Mouse (Mus musculus): Measurements from ENCODE around the gene ccdc198. TPM values are rescaled to one million over a fixed set of nuclear protein-coding genes. Genes with fewer than 3 reads are reported as not detected.
"Not testable (repeated sequence)": the region's sequence is repeated elsewhere in the genome, so short reads cannot be mapped to it uniquely, and the experiment has no call there.

Gene ccdc198
- total and polyA plus RNA-seq, 2 experiments from 2014 or later: 0.18 TPM; not detected in 1

DNA sequence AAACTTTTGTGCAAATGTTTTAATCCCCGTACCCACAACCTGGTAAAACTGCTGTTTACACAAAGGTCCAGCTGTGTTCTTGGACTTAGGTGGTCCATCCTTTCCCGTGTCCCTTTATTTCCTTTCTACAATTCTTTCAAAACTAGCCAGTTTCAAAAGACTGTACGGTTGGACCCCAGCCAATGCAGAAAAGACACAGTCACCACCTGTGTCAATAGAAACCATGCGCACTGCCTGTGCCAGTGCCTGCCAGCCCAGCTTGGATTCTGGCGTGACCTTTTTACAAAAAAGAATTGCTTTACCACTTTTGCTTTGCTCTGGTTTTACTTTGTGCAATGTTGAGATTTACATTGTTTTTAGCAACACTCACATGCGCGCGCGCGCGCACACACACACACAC, 18.3 kb downstream of the ccdc198 start:
- TF ChIP-seq CTCF (IDR thresholded peaks at IDR 0.05; ENCODE audit: low read depth): no peak
- H3K4me1 ChIP-seq (ENCODE audit: insufficient read depth, low read length): no peaks in the 10 kb centered on the region
- no peak for ATAC-seq
- H3K4me2 ChIP-seq (ENCODE audit: low read depth, low read length): no peak overlapping the region
- H3K9ac ChIP-seq (replicated peaks; ENCODE audit: low read length): no peak overlapping the region
- WGBS: 75% methylated on average over 11 of the region's 11 CpGs
- H3K27me3 ChIP-seq (ENCODE audit: insufficient read depth, low read length): no peaks in the 10 kb centered on the region
- peak; percentile 54 for DNase-seq (ENCODE audit: low spot score)
- no peaks in the 10 kb centered on the region for H3K9me3 ChIP-seq (ENCODE audit: low read length)
- H3K36me3 ChIP-seq (ENCODE audit: insufficient read depth, low read length): no peaks in the 10 kb centered on the region
- H3K4me3 ChIP-seq (ENCODE audit: low read length): no peak overlapping the region
- H3K27ac ChIP-seq: no peak overlapping the region

DNA sequence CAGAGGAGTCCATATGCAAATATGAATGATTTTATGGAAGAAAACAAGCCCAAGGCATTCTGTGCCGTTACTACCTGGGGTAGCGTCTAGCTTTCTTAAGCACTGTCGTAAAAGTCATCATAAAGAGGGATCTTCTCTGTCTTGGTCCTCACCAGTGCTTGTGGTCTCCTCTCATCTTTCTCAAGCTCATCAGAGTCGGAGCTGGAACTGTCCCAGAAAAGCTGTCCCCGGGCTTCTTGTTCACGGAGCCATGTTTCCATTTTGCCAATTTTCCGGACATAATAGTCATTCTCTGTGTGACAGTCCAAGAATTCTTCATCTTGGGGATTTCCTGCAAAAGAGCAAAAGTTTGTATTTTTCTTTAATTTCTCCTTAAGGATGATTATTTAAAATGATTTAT, 18.8 kb downstream of the ccdc198 start:
- H3K27me3 ChIP-seq (ENCODE audit: insufficient read depth, low read length): no peaks in the 10 kb centered on the region
- 66% methylated on average over 7 of the region's 7 CpGs for WGBS
- no peaks in the 10 kb centered on the region for H3K36me3 ChIP-seq (ENCODE audit: insufficient read depth, low read length)
- H3K4me2 ChIP-seq (ENCODE audit: low read depth, low read length): no peak overlapping the region
- H3K9ac ChIP-seq (replicated peaks; ENCODE audit: low read length): no peak overlapping the region
- no peaks in the 10 kb centered on the region for H3K9me3 ChIP-seq (ENCODE audit: low read length)
- H3K27ac ChIP-seq: no peak overlapping the region
- TF ChIP-seq CTCF (IDR thresholded peaks at IDR 0.05; ENCODE audit: low read depth): no peak
- no peak overlapping the region for H3K4me3 ChIP-seq (ENCODE audit: low read length)
- peak; percentile 12 for DNase-seq (ENCODE audit: low spot score)
- H3K4me1 ChIP-seq (ENCODE audit: insufficient read depth, low read length): no peaks in the 10 kb centered on the region
- ATAC-seq: no peak

DNA sequence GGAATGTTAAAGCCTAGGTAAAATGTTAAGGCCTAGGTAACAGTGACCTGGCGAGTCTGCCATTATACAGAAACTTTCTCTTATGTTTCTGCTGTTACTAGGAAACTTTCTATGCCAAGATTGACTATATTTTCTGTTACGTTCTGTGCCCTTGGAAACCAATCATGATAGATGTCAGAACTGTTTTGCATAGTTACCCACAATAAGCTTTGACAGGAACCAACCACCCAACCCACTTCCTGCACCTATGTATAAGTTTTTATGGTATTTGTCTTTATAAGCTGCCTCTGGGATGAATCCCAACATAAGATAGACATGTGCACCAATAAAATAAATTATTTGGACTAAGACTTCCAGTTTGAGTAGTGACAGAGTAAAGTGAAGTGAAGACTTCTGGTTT, 23.5 kb downstream of the ccdc198 start:
- H3K4me2 ChIP-seq (ENCODE audit: low read depth, low read length): no peak overlapping the region
- H3K9me3 ChIP-seq (ENCODE audit: low read length): no peaks in the 10 kb centered on the region
- H3K36me3 ChIP-seq (ENCODE audit: insufficient read depth, low read length): no peaks in the 10 kb centered on the region
- H3K4me1 ChIP-seq (ENCODE audit: insufficient read depth, low read length): no peaks in the 10 kb centered on the region
- 85% methylated on average over 2 of the region's 2 CpGs for WGBS
- no peak overlapping the region for H3K4me3 ChIP-seq (ENCODE audit: low read length)
- DNase-seq (ENCODE audit: low spot score) (no peak), ATAC-seq (no peak)
- H3K27ac ChIP-seq: no peak overlapping the region
- no peaks in the 10 kb centered on the region for H3K27me3 ChIP-seq (ENCODE audit: insufficient read depth, low read length)
- no peak overlapping the region for H3K9ac ChIP-seq (replicated peaks; ENCODE audit: low read length)
- TF ChIP-seq CTCF (IDR thresholded peaks at IDR 0.05; ENCODE audit: low read depth): no peak

DNA sequence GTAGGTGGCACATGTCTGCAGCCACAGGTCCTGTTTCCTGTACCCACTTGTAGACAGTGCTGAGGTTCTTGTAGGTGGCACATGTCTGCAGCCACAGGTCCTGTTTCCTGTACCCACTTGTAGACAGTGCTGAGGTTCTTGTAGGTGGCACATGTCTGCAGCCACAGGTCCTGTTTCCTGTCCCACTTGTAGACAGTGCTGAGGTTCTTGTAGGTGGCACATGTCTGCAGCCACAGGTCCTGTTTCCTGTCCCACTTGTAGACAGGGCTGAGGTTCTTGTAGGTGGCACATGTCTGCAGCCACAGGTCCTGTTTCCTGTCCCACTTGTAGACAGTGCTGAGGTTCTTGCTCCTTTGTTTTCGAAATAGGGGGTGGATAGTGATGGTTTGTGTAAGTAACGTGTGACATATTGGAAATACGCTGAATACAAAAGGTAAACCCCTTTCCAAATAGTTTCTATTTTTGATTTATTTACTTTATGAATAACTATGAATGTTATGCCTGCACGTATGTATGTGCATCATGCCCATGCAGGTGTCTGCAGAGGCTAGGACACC, 25.7 kb downstream of the ccdc198 start:
- H3K9me3 ChIP-seq (ENCODE audit: low read length); H3K4me2 ChIP-seq (ENCODE audit: low read depth, low read length); H3K36me3 ChIP-seq (ENCODE audit: insufficient read depth, low read length); ATAC-seq; H3K9ac ChIP-seq (replicated peaks; ENCODE audit: low read length); H3K4me3 ChIP-seq (ENCODE audit: low read length); H3K27me3 ChIP-seq (ENCODE audit: insufficient read depth, low read length); H3K27ac ChIP-seq; DNase-seq (ENCODE audit: low spot score); H3K4me1 ChIP-seq (ENCODE audit: insufficient read depth, low read length): not testable (repeated sequence)
- 90% methylated on average over 4 of the region's 4 CpGs for WGBS

DNA sequence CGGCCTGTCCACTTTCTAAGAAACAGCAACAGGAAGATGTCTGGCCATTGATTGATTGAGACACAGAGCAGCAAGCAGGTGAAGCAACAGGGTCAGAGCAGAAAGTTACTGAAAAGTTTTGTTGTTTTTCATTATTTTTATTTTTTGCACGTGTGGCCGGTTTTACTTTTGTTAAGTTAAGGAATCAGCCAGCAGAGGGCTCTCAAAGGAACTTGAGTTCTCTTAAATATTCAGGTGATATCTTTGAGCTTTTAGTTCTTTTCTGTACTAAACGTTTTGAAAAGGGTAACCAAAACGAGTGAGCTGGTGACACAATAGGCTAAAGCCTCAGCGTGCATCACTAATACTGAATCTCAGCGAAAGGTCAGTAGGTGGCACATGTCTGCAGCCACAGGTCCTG, 26.6 kb downstream of the ccdc198 start:
- peak; percentile 42 for DNase-seq (ENCODE audit: low spot score)
- H3K27me3 ChIP-seq (ENCODE audit: insufficient read depth, low read length): no peaks in the 10 kb centered on the region
- H3K9ac ChIP-seq (replicated peaks; ENCODE audit: low read length): no peak overlapping the region
- no peaks in the 10 kb centered on the region for H3K4me1 ChIP-seq (ENCODE audit: insufficient read depth, low read length)
- WGBS: 69% methylated on average over 7 of the region's 7 CpGs
- H3K27ac ChIP-seq: no peak overlapping the region
- no peak overlapping the region for H3K4me3 ChIP-seq (ENCODE audit: low read length)
- H3K9me3 ChIP-seq (ENCODE audit: low read length): no peaks in the 10 kb centered on the region
- no peak for ATAC-seq
- H3K36me3 ChIP-seq (ENCODE audit: insufficient read depth, low read length): no peaks in the 10 kb centered on the region
- TF ChIP-seq CTCF (IDR thresholded peaks at IDR 0.05; ENCODE audit: low read depth): peak; percentile 18; the same call in 1 of the 2 replicates
- no peak overlapping the region for H3K4me2 ChIP-seq (ENCODE audit: low read depth, low read length)

DNA sequence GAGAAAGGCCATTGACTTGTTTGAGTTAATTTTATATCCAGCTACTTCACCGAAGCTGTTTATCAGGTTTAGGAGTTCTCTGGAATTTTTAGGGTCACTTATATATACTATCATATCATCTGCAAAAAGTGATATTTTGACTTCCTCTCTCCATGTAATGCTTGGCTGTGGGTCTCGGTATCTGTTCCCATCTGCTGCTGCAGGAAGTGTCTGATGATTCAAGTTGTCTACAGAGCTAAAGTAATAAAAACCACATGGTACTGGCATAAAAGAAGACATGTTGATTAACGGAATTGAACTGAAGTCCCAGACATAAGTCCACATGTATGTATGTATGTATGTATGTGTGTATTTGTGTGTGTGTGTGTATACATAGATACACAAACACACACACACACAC, 35.1 kb downstream of the ccdc198 start:
- 88% methylated on average over 3 of the region's 3 CpGs for WGBS
- not testable (repeated sequence) for H3K4me3 ChIP-seq (ENCODE audit: low read length); H3K27ac ChIP-seq; H3K4me1 ChIP-seq (ENCODE audit: insufficient read depth, low read length); H3K4me2 ChIP-seq (ENCODE audit: low read depth, low read length); H3K27me3 ChIP-seq (ENCODE audit: insufficient read depth, low read length); H3K9ac ChIP-seq (replicated peaks; ENCODE audit: low read length); DNase-seq (ENCODE audit: low spot score); H3K36me3 ChIP-seq (ENCODE audit: insufficient read depth, low read length); H3K9me3 ChIP-seq (ENCODE audit: low read length); ATAC-seq

DNA sequence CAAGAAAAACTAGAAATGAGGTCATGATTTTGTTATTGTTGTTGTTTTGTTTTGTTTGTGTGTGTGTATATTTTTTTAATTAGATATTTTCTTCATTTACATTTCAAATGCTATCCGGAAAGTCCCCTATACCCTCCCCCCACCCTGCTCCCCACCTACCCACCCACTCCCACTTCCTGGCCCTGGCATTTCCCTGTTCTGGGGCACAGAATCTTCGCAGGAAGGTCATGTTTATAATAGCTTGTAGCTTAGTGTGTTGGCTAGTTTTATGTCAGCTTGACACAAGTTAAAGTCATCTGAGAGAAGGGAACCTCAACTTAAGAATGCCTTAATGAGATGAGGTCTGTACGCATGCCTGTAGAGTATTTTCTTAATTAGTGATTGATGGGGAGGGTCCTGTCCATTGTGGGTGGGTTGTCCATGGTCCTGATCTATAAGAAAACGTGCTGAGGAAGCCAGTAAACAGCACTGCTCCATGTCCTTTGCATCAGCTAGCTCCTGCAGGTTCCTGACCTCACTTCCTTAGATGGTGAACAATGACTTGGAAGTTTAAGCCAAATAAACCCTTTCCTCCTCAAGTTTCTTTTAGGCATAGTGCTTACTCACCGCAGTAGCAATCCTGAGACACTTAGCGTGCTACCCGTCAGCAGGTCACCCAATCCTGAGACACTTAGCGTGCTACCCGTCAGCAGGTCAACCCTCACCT, 44.0 kb downstream of the ccdc198 start:
- ATAC-seq (no peak), DNase-seq (ENCODE audit: low spot score) (no peak)
- no peaks in the 10 kb centered on the region for H3K36me3 ChIP-seq (ENCODE audit: insufficient read depth, low read length)
- H3K4me2 ChIP-seq (ENCODE audit: low read depth, low read length): no peak overlapping the region
- no peaks in the 10 kb centered on the region for H3K27me3 ChIP-seq (ENCODE audit: insufficient read depth, low read length)
- H3K4me1 ChIP-seq (ENCODE audit: insufficient read depth, low read length): no peaks in the 10 kb centered on the region
- H3K9ac ChIP-seq (replicated peaks; ENCODE audit: low read length): no peak overlapping the region
- no peak for TF ChIP-seq CTCF (IDR thresholded peaks at IDR 0.05; ENCODE audit: low read depth)
- H3K9me3 ChIP-seq (ENCODE audit: low read length): no peaks in the 10 kb centered on the region
- H3K4me3 ChIP-seq (ENCODE audit: low read length): no peak overlapping the region
- H3K27ac ChIP-seq: no peak overlapping the region
- WGBS: 78% methylated on average over 9 of the region's 9 CpGs

Data from hindbrain, postnatal 0 days (tissue).